Mouse (Mus musculus): ENCODE results near the gene Rusc2. TPM values are rescaled to one million over a fixed set of nuclear protein-coding genes. Genes with fewer than 3 reads are reported as not detected.

The Rusc2 gene
- 45.2 and 47.3 TPM in 2 replicates for polyA plus RNA-seq (2016; fragmentation: Nextera tagmentation; extraction: Ambion mirVana)

DNA sequence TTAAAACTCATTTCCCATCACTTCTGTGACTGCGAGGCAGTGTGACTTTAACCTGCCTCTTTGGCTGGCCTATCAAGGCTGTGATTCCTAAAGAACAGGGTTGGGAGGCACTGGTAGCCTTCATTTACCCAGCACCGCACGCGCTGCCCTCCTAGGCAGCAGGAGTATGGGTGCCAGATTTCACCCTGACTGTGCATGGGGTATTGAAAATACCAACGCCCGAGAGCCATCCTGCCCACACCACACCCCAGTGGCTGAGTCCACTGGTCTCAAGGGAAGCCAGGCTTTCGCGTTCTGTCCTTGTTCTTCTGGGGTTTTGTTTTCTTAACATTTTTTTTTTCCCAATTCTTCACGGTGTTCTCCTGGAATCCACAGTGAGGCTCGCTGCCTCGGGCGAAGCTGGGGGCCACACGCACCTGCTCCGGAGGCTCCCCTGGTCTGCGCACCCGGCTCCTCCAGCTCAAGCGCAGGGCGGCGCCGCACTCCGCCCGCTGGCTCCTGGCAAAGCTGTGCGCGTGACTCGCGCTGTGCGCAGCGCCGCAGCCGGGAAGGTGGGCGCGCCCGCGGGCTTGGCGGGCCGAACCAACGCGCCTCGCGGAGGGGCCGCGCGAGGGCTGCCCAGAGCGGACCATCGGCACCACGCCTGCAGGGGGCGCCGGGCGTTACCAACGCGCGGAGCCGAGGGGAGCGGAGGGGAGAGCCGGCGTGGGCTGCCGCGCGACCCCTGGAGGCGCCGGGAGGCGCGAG is at the start of gene Rusc2:
Gene Rusc2, plus strand, starts transcription at position 572 of the 747 bp plus-strand sequence.
- 1% methylated on average over 63 of the region's 63 CpGs for WGBS
- Histone ChIP-seq H3K4me3 (peak within 1 kb of the TSS; percentile 63), H3K9me3 (no peaks in the 10 kb centered on the region), H3K36me3 (no peaks in the 10 kb centered on the region), H3K4me2 (replicated peaks) (peak within 1 kb of the TSS; percentile 78), H3K9ac (replicated peaks) (peak within 1 kb of the TSS; percentile 75), H3K27me3 (peaks cover 11% of the 10 kb centered on the region), H3K27ac (replicated peaks) (peak within 1 kb of the TSS; percentile 27), H3K4me1 (peaks cover 17% of the 10 kb centered on the region)
- peak; percentile 91 for ATAC-seq (ENCODE audit: low FRiP score, low read depth)

GRCm38 (mm10) chr4:43334771-43335170 is 47.0 kb upstream of the Rusc2 start:
- Histone ChIP-seq H3K4me1 (no peaks in the 10 kb centered on the region), H3K9ac (replicated peaks) (no peak overlapping the region), H3K27me3 (peaks cover 1% of the 10 kb centered on the region; the same call in 1 of the 2 replicates), H3K9me3 (peaks cover 8% of the 10 kb centered on the region), H3K4me3 (no peak overlapping the region), H3K4me2 (replicated peaks) (no peak overlapping the region), H3K36me3 (no peaks in the 10 kb centered on the region), H3K27ac (replicated peaks) (no peak overlapping the region)
- 41% methylated on average over 2 of the region's 2 CpGs for WGBS
- no peak for ATAC-seq (ENCODE audit: low FRiP score, low read depth)

DNA sequence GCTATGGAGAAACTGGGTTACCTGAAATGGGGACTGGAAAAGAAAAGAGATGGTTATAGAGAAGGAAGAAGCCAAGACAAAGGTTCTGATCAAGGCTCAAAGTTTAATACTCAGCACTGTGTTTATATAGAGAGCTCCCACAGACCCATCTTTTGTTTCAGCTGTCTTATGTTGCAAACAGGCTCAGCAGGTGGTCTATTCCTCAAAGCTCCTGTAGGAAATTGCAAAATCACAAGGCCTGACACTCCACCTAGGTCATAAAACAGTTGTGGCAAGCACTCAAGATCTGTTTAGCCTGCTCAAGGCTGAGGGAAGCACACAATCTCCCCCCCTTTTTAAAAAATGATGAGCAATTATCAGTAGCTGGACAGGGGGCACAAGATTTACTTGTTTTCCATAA is 45.6 kb upstream of the Rusc2 start:
- H3K4me1 ChIP-seq, result no peaks in the 10 kb centered on the region
- no peaks in the 10 kb centered on the region for H3K36me3 ChIP-seq
- no peak overlapping the region for H3K4me3 ChIP-seq
- no peak for ATAC-seq (ENCODE audit: low FRiP score, low read depth)
- H3K27me3 ChIP-seq, result peaks cover 5% of the 10 kb centered on the region; the same call in 1 of the 2 replicates
- peaks cover 8% of the 10 kb centered on the region for H3K9me3 ChIP-seq
- no peak overlapping the region for H3K4me2 ChIP-seq (replicated peaks)
- H3K9ac ChIP-seq (replicated peaks), result no peak overlapping the region
- no peak overlapping the region for H3K27ac ChIP-seq (replicated peaks)

- Histone ChIP-seq H3K9me3 (peaks cover 8% of the 10 kb centered on the region), H3K4me3 (no peak overlapping the region), H3K27ac (replicated peaks) (no peak overlapping the region), H3K4me2 (replicated peaks) (no peak overlapping the region), H3K27me3 (peaks cover 5% of the 10 kb centered on the region; the same call in 1 of the 2 replicates), H3K9ac (replicated peaks) (no peak overlapping the region), H3K36me3 (no peaks in the 10 kb centered on the region), H3K4me1 (no peaks in the 10 kb centered on the region)
- no peak for ATAC-seq (ENCODE audit: low FRiP score, low read depth)
- 79% methylated on average over 4 of the region's 4 CpGs for WGBS
Observed at GRCm38 (mm10) chr4:43340096-43340804, 41.5 kb upstream of the Rusc2 start.

DNA sequence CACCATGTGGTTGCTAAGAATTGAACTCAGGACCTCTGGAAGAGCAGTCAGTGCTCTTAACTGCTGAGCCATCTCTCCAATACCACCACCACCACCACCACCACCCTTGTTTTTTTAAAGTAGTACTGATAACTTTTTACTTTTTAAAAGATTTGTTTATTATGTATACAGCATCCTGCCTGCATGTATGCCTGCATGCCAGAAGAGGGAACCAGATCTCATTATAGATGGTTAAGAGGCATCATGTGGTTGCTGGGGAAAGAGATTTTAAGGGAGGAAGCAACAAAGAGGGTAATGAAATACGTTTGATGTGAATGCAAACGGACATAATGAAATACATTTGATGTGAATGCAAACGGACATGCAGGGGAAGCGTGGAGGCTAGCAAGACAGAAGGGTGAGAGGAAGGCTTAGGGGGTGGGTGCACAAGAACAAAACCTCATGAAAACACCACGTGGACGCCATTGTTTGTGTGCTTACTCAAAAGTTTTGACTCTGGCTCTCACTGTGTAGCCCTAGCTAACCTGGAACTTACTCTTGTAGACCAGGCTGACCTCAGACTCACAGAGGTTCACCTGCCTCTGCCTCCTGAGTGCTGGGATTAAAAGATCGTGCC is 40.4 kb upstream of the Rusc2 start:
- Histone ChIP-seq H3K9me3 (peaks cover 4% of the 10 kb centered on the region), H3K36me3 (no peaks in the 10 kb centered on the region), H3K27ac (replicated peaks) (no peak overlapping the region), H3K9ac (replicated peaks) (no peak overlapping the region), H3K4me3 (no peak overlapping the region), H3K4me2 (replicated peaks) (no peak overlapping the region), H3K27me3 (peaks cover 5% of the 10 kb centered on the region; the same call in 1 of the 2 replicates), H3K4me1 (no peaks in the 10 kb centered on the region)
- 40% methylated on average over 7 of the region's 7 CpGs for WGBS
- ATAC-seq (ENCODE audit: low FRiP score, low read depth), result peak; percentile 41; the same call in 1 of the 2 replicates

GRCm38 (mm10) chr4:43342443-43342842 is 39.3 kb upstream of the Rusc2 start:
- no peak overlapping the region for H3K4me3 ChIP-seq
- ATAC-seq (ENCODE audit: low FRiP score, low read depth), result no peak
- no peaks in the 10 kb centered on the region for H3K4me1 ChIP-seq
- no peak overlapping the region for H3K9ac ChIP-seq (replicated peaks)
- H3K27ac ChIP-seq (replicated peaks), result no peak overlapping the region
- WGBS, result 93% methylated on average over 10 of the region's 10 CpGs
- H3K4me2 ChIP-seq (replicated peaks), result no peak overlapping the region
- peaks cover 5% of the 10 kb centered on the region; the same call in 1 of the 2 replicates for H3K27me3 ChIP-seq
- H3K36me3 ChIP-seq, result no peaks in the 10 kb centered on the region
- no peaks in the 10 kb centered on the region for H3K9me3 ChIP-seq

GRCm38 (mm10) chr4:43344932-43345331 is 36.8 kb upstream of the Rusc2 start:
- Histone ChIP-seq H3K36me3 (no peaks in the 10 kb centered on the region), H3K4me3 (no peak overlapping the region), H3K4me2 (replicated peaks) (no peak overlapping the region), H3K27ac (replicated peaks) (no peak overlapping the region), H3K9me3 (no peaks in the 10 kb centered on the region), H3K4me1 (no peaks in the 10 kb centered on the region), H3K27me3 (peaks cover 2% of the 10 kb centered on the region; the same call in 1 of the 2 replicates), H3K9ac (replicated peaks) (no peak overlapping the region)
- 89% methylated on average over 2 of the region's 2 CpGs for whole genome bisulfite sequencing
- ATAC-seq (ENCODE audit: low FRiP score, low read depth), result no peak

GRCm38 (mm10) chr4:43349206-43349605 is 32.6 kb upstream of the Rusc2 start:
- no peaks in the 10 kb centered on the region for H3K36me3 ChIP-seq
- no peak overlapping the region for H3K4me3 ChIP-seq
- no peak for ATAC-seq (ENCODE audit: low FRiP score, low read depth)
- no peaks in the 10 kb centered on the region for H3K4me1 ChIP-seq
- 91% methylated on average over 5 of the region's 5 CpGs for WGBS
- H3K9ac ChIP-seq (replicated peaks), result no peak overlapping the region
- 0 out of 2 replicates have a peak, but pooled peaks cover 4% of the 10 kb centered on the region for H3K9me3 ChIP-seq
- no peak overlapping the region for H3K4me2 ChIP-seq (replicated peaks)
- no peak overlapping the region for H3K27ac ChIP-seq (replicated peaks)
- H3K27me3 ChIP-seq, result no peaks in the 10 kb centered on the region

- Histone ChIP-seq H3K4me1 (no peaks in the 10 kb centered on the region), H3K4me2 (replicated peaks) (no peak overlapping the region), H3K9ac (replicated peaks) (no peak overlapping the region), H3K36me3 (no peaks in the 10 kb centered on the region), H3K27ac (replicated peaks) (no peak overlapping the region), H3K4me3 (no peak overlapping the region), H3K27me3 (no peaks in the 10 kb centered on the region), H3K9me3 (0 out of 2 replicates have a peak, but pooled peaks cover 4% of the 10 kb centered on the region)
- WGBS, result 84% methylated on average over 6 of the region's 6 CpGs
- no peak for ATAC-seq (ENCODE audit: low FRiP score, low read depth)
Observed at GRCm38 (mm10) chr4:43350038-43350560, 31.7 kb upstream of the Rusc2 start.

- Histone ChIP-seq H3K9ac (replicated peaks) (no peak overlapping the region), H3K36me3 (no peaks in the 10 kb centered on the region), H3K4me2 (replicated peaks) (no peak overlapping the region), H3K27ac (replicated peaks) (no peak overlapping the region), H3K27me3 (no peaks in the 10 kb centered on the region), H3K4me3 (no peak overlapping the region), H3K4me1 (no peaks in the 10 kb centered on the region), H3K9me3 (0 out of 2 replicates have a peak, but pooled peaks cover 4% of the 10 kb centered on the region)
- WGBS, result 89% methylated on average over 6 of the region's 6 CpGs
- ATAC-seq (ENCODE audit: low FRiP score, low read depth), result no peak
Observed at GRCm38 (mm10) chr4:43353662-43354061, 28.1 kb upstream of the Rusc2 start.

DNA sequence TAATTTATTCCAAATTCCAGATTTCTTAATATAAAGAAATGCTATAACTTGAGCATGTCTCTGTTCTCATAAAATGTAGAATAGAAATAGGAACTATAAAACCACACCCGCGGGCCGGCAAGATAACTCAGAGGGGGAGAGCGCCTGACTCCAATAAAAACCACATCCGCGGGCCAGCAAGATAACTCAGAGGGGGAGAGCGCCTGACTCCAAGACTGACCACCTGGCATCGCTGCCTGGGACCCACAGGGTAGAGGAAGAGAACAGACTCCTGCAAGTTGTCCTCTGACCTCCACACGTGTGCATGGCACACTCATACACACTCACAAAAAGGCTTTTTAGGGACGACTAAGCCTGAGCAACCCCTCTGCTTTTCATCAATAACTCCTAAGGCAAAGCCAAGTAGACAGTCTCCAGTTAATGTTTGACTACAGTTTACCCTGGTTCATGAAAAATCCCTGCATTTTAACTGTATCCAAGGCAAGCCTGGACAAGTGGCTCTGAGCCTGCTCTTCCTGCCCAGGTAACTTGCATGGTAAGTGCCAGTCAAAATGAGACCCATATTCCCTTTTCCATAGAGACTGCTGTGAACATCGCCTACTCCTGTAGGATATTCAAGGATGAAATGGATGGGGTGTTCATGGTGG is 16.7 kb upstream of the Rusc2 start:
- 90% methylated on average over 11 of the region's 11 CpGs for WGBS
- Histone ChIP-seq H3K4me3 (no peak overlapping the region), H3K27ac (replicated peaks) (no peak overlapping the region), H3K9ac (replicated peaks) (no peak overlapping the region), H3K4me2 (replicated peaks) (no peak overlapping the region), H3K4me1 (no peaks in the 10 kb centered on the region), H3K36me3 (no peaks in the 10 kb centered on the region), H3K9me3 (no peaks in the 10 kb centered on the region), H3K27me3 (no peaks in the 10 kb centered on the region)
- ATAC-seq (ENCODE audit: low FRiP score, low read depth), result no peak

All from midbrain, embryonic 12.5 days (tissue).